Mouse (Mus musculus) erythroblast, embryonic 14.5 days (primary cell): ENCODE data around the gene Cmtm2b. TPM values are rescaled to one million over a fixed set of nuclear protein-coding genes. Genes with fewer than 3 reads are reported as not detected.

ENCODE experiments used
- H3K27me3 ChIP-seq: 2 replicates; pipeline ENCODE4 v1.6.1; 2012; ENCODE audit warnings: inconsistent platforms; ENCODE audit not compliant: control insufficient read depth
- H3K36me3 ChIP-seq: 2 replicates; pipeline ENCODE4 v1.6.1; 2012; ENCODE audit warnings: mild to moderate bottlenecking, inconsistent platforms; ENCODE audit not compliant: control insufficient read depth
- H3K4me1 ChIP-seq: 2 replicates; pipeline ENCODE4 v1.6.1; 2012; ENCODE audit warnings: inconsistent platforms; ENCODE audit not compliant: control insufficient read depth
- H3K4me3 ChIP-seq: replicated peaks from 2 replicates; pipeline ENCODE3; 2012; ENCODE audit warnings: moderate library complexity, mild to moderate bottlenecking, inconsistent platforms
- H3K9me3 ChIP-seq: 2 replicates; pipeline ENCODE4 v1.6.1; 2012; ENCODE audit warnings: low read length, inconsistent platforms, mixed read lengths; ENCODE audit not compliant: control insufficient read depth
- GATA1 ChIP-seq: IDR thresholded peaks from 2 replicates; pipeline ENCODE4 v1.6.1; 2012; ENCODE audit warnings: low read length, inconsistent platforms, mixed read lengths
- TAL1 ChIP-seq: IDR thresholded peaks from 3 replicates; pipeline ENCODE4 v1.6.1; 2012; ENCODE audit warnings: low read length, inconsistent platforms, mixed read lengths
- polyA plus RNA-seq: library from polyadenylated mRNA; stranded (reverse); fragments of >175 nt; gene quantifications from 2 replicates; pipeline ENCODE4 v1.2.3, GENCODE M21; 2012

The Cmtm2b gene
- polyA plus RNA-seq, 1 experiment: not detected

DNA sequence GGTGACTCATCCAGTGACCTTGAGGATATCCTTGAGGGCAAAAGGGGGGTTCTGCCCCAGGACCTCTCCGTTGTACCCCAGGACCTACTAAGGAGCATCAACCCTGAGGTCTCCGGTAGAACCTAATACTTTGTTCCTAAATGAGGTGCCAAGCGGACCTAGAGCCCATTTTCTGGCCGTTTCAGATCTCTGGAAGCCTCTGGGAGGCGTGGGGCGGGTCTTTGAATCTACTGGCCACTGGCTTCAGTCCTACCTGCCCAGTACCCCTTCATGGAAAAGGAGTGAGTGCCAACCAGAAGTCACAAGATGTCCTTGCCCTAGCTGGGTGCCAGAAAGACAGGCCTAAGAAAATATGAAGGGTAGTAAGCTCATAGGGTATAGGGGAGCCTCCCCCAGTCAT lies 19.6 kb downstream of the Cmtm2b start:
- Histone ChIP-seq H3K4me3 (no peak overlapping the region), H3K4me1 (peaks cover 15% of the 10 kb centered on the region), H3K27me3 (peaks cover 28% of the 10 kb centered on the region), H3K36me3 (no peaks in the 10 kb centered on the region), H3K9me3 (no peaks in the 10 kb centered on the region)
- TF ChIP-seq TAL1: no peak
- no peak for TF ChIP-seq GATA1

DNA sequence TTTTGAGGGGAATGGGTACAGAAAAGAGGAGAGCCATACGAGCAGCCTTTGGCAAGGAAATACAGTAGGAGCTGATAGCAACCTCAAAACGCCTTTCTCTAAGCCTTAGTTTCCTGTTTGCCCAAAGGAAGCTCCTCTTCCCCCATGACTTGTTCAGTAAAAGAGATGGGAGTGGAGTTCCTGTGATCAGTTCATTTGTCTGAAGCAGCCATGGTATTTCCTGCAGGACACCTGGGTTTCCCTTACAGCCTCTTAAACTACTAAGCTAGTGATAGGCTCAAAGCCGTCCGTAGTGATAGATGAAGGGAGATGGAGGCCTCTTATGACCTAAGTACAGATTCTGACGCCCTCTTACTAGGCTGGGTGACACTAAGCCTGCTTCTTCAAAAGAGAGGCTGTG lies 20.4 kb downstream of the Cmtm2b start:
- Histone ChIP-seq H3K4me3 (no peak overlapping the region), H3K36me3 (no peaks in the 10 kb centered on the region), H3K4me1 (peaks cover 15% of the 10 kb centered on the region), H3K9me3 (no peaks in the 10 kb centered on the region), H3K27me3 (peaks cover 28% of the 10 kb centered on the region)
- TF ChIP-seq TAL1 (no peak), GATA1 (no peak)

- peaks cover 15% of the 10 kb centered on the region for H3K4me1 ChIP-seq
- H3K27me3 ChIP-seq: peaks cover 28% of the 10 kb centered on the region
- H3K4me3 ChIP-seq: no peak overlapping the region
- no peaks in the 10 kb centered on the region for H3K9me3 ChIP-seq
- no peaks in the 10 kb centered on the region; the same call in 1 of the 2 replicates for H3K36me3 ChIP-seq
- TF ChIP-seq GATA1: no peak
Measured at GRCm38 (mm10) chr8:104343957-104344356, 21.9 kb downstream of the Cmtm2b start.

- H3K27me3 ChIP-seq: peaks cover 24% of the 10 kb centered on the region
- no peak for TF ChIP-seq TAL1
- TF ChIP-seq GATA1: no peak
Measured at GRCm38 (mm10) chr8:104344622-104345021, 22.6 kb downstream of the Cmtm2b start.

DNA sequence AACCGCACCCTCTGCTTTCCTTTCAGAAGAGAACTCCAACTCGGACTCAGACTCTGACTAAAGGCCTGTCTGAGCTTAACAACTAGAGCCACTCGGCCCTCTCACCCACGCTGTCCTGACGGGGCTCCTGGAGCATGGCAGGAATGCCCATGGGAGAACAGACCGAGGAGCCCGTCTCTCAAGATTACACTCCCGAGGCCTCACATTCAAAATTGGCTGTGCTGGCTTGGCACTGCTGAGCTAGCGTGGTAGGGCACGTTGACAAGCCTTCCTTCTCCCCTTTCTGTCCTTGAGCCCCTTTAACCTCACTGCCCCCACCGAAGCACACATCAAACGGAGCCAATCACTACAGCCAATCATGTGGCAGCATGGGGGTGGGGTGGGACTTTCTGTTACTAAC lies 24.7 kb downstream of the Cmtm2b start:
- no peaks in the 10 kb centered on the region for H3K4me1 ChIP-seq
- peaks cover 5% of the 10 kb centered on the region for H3K27me3 ChIP-seq
- no peaks in the 10 kb centered on the region; the same call in 1 of the 2 replicates for H3K36me3 ChIP-seq
- H3K4me3 ChIP-seq: no peak overlapping the region
- no peaks in the 10 kb centered on the region for H3K9me3 ChIP-seq
- TF ChIP-seq TAL1: no peak
- TF ChIP-seq GATA1: no peak

More at GRCm38 (mm10) chr8:104344622-104345021, 22.6 kb downstream of the Cmtm2b start:
- Histone ChIP-seq H3K36me3 (no peaks in the 10 kb centered on the region; the same call in 1 of the 2 replicates), H3K4me3 (no peak overlapping the region), H3K4me1 (peaks cover 15% of the 10 kb centered on the region), H3K9me3 (no peaks in the 10 kb centered on the region)

- Histone ChIP-seq H3K4me3 (no peak overlapping the region), H3K9me3 (no peaks in the 10 kb centered on the region), H3K4me1 (no peaks in the 10 kb centered on the region), H3K36me3 (no peaks in the 10 kb centered on the region; the same call in 1 of the 2 replicates), H3K27me3 (no peaks in the 10 kb centered on the region)
- TF ChIP-seq TAL1 (no peak), GATA1 (no peak)
Measured at GRCm38 (mm10) chr8:104348971-104349370, 26.9 kb downstream of the Cmtm2b start.

- Histone ChIP-seq H3K27me3 (no peaks in the 10 kb centered on the region), H3K36me3 (peaks cover 2% of the 10 kb centered on the region; the same call in 1 of the 2 replicates), H3K4me1 (no peaks in the 10 kb centered on the region), H3K4me3 (no peak overlapping the region), H3K9me3 (no peaks in the 10 kb centered on the region)
- TF ChIP-seq GATA1 (no peak), TAL1 (no peak)
Measured at GRCm38 (mm10) chr8:104350047-104350446, 28.0 kb downstream of the Cmtm2b start.

GRCm38 (mm10) chr8:104353186-104353585 lies 31.2 kb downstream of the Cmtm2b start:
- no peaks in the 10 kb centered on the region for H3K27me3 ChIP-seq
- H3K4me1 ChIP-seq: no peaks in the 10 kb centered on the region
- no peak for TF ChIP-seq GATA1
- no peak for TF ChIP-seq TAL1
- H3K9me3 ChIP-seq: no peaks in the 10 kb centered on the region
- peaks cover 2% of the 10 kb centered on the region; the same call in 1 of the 2 replicates for H3K36me3 ChIP-seq
- no peak overlapping the region for H3K4me3 ChIP-seq

DNA sequence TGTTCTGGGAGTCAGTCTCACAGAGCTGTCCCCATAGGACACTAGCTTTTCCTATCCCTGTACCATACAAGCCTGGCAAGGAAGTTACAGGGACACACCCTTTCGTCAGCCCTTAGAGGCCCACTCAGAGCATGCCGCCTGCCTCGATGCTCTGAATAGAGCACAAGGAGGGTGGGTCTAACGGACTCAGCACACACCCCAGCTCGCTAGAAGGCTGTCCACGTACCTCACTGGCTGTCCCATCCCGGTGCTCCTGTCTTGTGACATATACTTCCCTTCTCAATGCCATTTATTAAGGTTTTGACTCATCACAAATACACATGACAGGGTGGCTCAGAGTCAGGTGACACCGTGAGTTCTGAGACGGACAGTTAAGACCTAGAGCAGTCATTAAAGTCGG lies 32.5 kb downstream of the Cmtm2b start:
- peaks cover 2% of the 10 kb centered on the region; the same call in 1 of the 2 replicates for H3K36me3 ChIP-seq
- TF ChIP-seq GATA1 (no peak), TAL1 (no peak)

GRCm38 (mm10) chr8:104358637-104359036 lies 36.6 kb downstream of the Cmtm2b start:
- Histone ChIP-seq H3K27me3 (no peaks in the 10 kb centered on the region), H3K36me3 (peaks cover 2% of the 10 kb centered on the region; the same call in 1 of the 2 replicates), H3K9me3 (no peaks in the 10 kb centered on the region), H3K4me1 (no peaks in the 10 kb centered on the region), H3K4me3 (no peak overlapping the region)
- no peak for TF ChIP-seq TAL1
- TF ChIP-seq GATA1: no peak

More for the DNA sequence above, 32.5 kb downstream of the Cmtm2b start:
- Histone ChIP-seq H3K4me1 (no peaks in the 10 kb centered on the region), H3K4me3 (no peak overlapping the region), H3K9me3 (no peaks in the 10 kb centered on the region), H3K27me3 (no peaks in the 10 kb centered on the region)
